Mouse (Mus musculus) forebrain, embryonic 12.5 days (tissue): ENCODE results near the gene Olfr1062. TPM values are rescaled to one million over a fixed set of nuclear protein-coding genes. Genes with fewer than 3 reads are reported as not detected.
"Not testable (repeated sequence)": the region's sequence is repeated elsewhere in the genome, so short reads cannot be mapped to it uniquely, and the experiment has no call there.

Experiments
- ATAC-seq: fragments of 200-750 bp; cut with Nextera tagmentation; 2 replicates; pipeline ENCODE4 v1.8.0; 2017; ENCODE audit warnings: moderate TSS enrichment; ENCODE audit not compliant: low FRiP score
- H3K27ac ChIP-seq: fragments of 300-500 bp; sonication (generic); 2 replicates; pipeline ENCODE4 v1.5.1; 2016; ENCODE audit warnings: mild to moderate bottlenecking
- H3K27me3 ChIP-seq: fragments of 300-500 bp; sonication (generic); 2 replicates; pipeline ENCODE4 v1.6.1; 2016; ENCODE audit warnings: mild to moderate bottlenecking
- H3K36me3 ChIP-seq: fragments of 300-500 bp; sonication (generic); replicated peaks from 2 replicates; pipeline ENCODE4 v1.6.1; 2016; ENCODE audit warnings: mild to moderate bottlenecking
- H3K4me1 ChIP-seq: fragments of 300-500 bp; sonication (generic); 2 replicates; pipeline ENCODE4 v1.6.1; 2016
- H3K4me2 ChIP-seq: fragments of 300-500 bp; sonication (generic); 2 replicates; pipeline ENCODE4 v1.6.1; 2016; ENCODE audit warnings: mild to moderate bottlenecking, moderate library complexity
- H3K4me3 ChIP-seq: fragments of 300-500 bp; sonication (generic); replicated peaks from 2 replicates; pipeline ENCODE4 v1.5.1; 2016; ENCODE audit warnings: mild to moderate bottlenecking
- H3K9ac ChIP-seq: fragments of 300-500 bp; sonication (generic); 2 replicates; pipeline ENCODE4 v1.6.1; 2016; ENCODE audit warnings: mild to moderate bottlenecking
- H3K9me3 ChIP-seq: fragments of 300-500 bp; sonication (generic); 2 replicates; pipeline ENCODE4 v1.6.1; 2016
- WGBS: fragments of 180-500 bp; shearing (Covaris S2); methylation state at CpG from one replicate; pipeline ENCODE4 v1.1.7; 2016; 5-methylcytosine and 5-hydroxymethylcytosine counted together
- polyA plus RNA-seq: library from polyadenylated mRNA; unstranded; fragments of >200 nt; fragmentation: Nextera tagmentation; extraction: Ambion mirVana; gene quantifications from 2 replicates; pipeline ENCODE4 v1.2.1, GENCODE M21; 2016

Gene Olfr1062
- not detected in 2 replicates for polyA plus RNA-seq

DNA sequence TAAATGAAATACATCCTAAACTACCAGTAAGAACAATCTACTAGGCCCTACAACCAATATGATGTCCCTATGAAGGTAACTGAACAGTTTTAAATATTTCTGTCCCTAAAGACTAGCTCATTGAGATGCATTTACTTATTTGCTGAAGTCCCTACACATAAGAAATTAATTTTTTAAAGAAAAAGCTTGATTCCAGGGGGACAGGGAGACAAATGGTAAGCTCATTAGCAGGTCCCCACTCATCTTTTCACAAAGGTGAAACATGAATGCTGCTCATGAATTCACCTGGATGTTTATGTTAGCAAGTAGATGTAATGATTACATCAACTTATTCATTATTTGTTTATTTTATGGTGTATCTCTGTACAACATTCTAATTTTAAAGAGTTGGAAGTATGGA, at the start of gene Olfr1062:
Olfr1062 (minus strand) TSS at position 101 of the 400 bp plus-strand sequence.
- not testable (repeated sequence) for H3K36me3 ChIP-seq, H3K4me3 ChIP-seq, ATAC-seq, H3K27me3 ChIP-seq, H3K27ac ChIP-seq, H3K4me1 ChIP-seq, H3K9ac ChIP-seq, H3K4me2 ChIP-seq, H3K9me3 ChIP-seq

DNA sequence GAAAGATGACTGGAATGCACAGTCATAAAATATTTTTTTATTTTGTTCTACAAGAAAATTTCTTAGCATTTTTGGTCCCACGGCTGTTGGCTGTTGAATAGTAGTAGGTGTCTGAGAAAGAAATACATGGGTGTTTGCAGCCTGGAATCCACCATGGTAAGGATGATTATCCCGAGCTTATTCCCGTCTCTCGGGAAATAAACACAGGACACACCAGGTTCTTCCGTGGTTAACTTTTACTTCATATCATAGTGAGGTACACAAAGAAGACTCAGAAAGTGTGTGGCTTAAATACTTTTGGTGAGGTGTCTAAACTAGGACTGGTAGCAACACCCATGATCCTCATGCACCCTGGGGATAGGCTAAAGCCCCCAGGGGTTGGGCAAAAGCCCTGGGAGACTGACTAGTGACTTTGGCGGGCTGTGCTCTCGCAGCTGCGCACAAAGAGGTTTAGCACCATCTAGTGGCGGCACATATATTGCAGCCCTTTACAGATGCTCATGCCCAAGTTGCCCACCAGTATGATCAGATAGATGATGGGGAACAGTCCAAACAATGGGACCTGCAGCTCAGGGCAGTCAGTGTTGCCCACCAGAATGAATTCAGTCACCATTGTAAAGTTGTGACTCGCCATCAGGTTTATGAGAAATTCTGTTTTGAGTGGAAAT, 38.0 kb upstream of the Olfr1062 start:
- Histone ChIP-seq H3K27ac (no peak overlapping the region), H3K4me1 (no peaks in the 10 kb centered on the region), H3K4me3 (no peak overlapping the region), H3K27me3 (no peaks in the 10 kb centered on the region), H3K36me3 (no peaks in the 10 kb centered on the region), H3K4me2 (no peak overlapping the region), H3K9me3 (no peaks in the 10 kb centered on the region), H3K9ac (no peak overlapping the region)
- peak; percentile 83 for ATAC-seq
- 41% methylated on average over 10 of the region's 10 CpGs for WGBS

DNA sequence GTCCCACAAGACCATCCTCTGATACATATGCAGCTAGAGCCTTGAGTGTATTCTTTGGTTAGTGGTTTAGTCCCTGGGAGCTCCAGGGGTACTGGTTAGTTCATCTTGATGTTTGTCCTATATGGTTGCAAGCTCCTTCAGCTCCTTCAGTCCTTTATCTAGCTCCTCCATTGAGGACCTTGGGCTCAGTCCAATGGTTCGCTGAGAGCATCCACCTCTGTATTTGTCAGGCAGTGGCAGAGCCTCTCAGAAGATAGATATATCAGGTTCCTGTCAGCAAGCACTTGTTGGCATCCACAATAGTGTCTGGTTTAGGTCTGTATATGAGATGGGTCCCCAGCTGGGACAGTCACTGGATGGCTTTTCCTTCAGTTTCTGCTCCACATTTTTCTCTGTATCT, 33.9 kb upstream of the Olfr1062 start:
- Histone ChIP-seq H3K27ac (no peak overlapping the region), H3K9ac (no peak overlapping the region), H3K4me1 (no peaks in the 10 kb centered on the region), H3K27me3 (no peaks in the 10 kb centered on the region), H3K4me2 (no peak overlapping the region), H3K4me3 (no peak overlapping the region), H3K9me3 (no peaks in the 10 kb centered on the region), H3K36me3 (no peaks in the 10 kb centered on the region)
- ATAC-seq, result no peak
- WGBS, result 74% methylated on average over 1 of the region's 1 CpGs

DNA sequence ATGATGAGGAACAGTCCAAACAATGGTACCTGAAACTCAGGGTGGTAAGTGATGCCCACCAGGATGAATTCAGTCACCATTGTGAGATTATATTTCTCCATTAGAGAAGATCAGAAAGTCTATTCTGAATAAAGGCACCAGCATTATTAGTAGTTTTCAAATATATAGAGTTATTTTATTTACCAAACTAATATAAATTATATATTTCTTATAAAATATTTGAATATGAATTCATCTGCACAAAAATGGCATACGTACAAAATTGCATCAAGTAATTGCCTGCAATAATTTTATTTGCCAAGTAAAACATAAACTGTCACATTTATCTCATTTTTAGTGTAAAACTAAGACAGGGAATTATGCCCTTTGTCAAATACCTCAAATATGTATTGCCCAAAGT, 29.6 kb upstream of the Olfr1062 start, which contains the start of gene Olfr1066:
Olfr1066 (minus strand) TSS at position 101 of the 400 bp plus-strand sequence.
- no peaks in the 10 kb centered on the region for H3K9me3 ChIP-seq

DNA sequence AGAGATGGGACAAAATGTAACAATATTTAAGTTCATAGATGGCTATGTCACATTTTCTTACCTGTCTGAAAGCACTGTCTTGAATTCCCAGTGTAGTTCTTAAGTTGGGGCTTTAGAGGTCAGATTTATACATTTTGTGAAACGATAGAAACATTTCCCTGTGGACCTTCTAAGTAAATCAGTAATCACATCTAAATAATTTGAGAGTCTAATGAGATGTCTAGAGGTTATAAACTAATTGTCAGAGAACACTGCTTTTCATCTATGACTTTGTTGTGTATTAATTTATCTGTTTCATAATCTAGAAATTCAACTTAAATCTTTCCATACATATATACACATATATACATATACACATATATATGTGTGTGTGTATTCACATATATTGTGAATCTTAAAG, 23.9 kb upstream of the Olfr1062 start, which contains the start of gene Olfr1065:
Olfr1065 (minus strand) TSS at position 101 of the 400 bp plus-strand sequence.
- not testable (repeated sequence) for ATAC-seq, H3K27ac ChIP-seq, H3K9me3 ChIP-seq, H3K36me3 ChIP-seq, H3K4me3 ChIP-seq, H3K9ac ChIP-seq, H3K4me2 ChIP-seq, H3K27me3 ChIP-seq, H3K4me1 ChIP-seq
- WGBS, result 78% methylated on average over 1 of the region's 1 CpGs

More for the DNA sequence above, 29.6 kb upstream of the Olfr1062 start, which contains the start of gene Olfr1066:
- no peak within 1 kb of the TSS for H3K4me3 ChIP-seq
- no peaks in the 10 kb centered on the region for H3K4me1 ChIP-seq
- no peak within 1 kb of the TSS for H3K4me2 ChIP-seq
- no peak within 1 kb of the TSS for H3K9ac ChIP-seq
- WGBS, result 78% methylated on average over 1 of the region's 1 CpGs
- H3K27me3 ChIP-seq, result no peaks in the 10 kb centered on the region
- no peaks in the 10 kb centered on the region for H3K36me3 ChIP-seq
- no peak within 1 kb of the TSS for H3K27ac ChIP-seq
- no peak for ATAC-seq

DNA sequence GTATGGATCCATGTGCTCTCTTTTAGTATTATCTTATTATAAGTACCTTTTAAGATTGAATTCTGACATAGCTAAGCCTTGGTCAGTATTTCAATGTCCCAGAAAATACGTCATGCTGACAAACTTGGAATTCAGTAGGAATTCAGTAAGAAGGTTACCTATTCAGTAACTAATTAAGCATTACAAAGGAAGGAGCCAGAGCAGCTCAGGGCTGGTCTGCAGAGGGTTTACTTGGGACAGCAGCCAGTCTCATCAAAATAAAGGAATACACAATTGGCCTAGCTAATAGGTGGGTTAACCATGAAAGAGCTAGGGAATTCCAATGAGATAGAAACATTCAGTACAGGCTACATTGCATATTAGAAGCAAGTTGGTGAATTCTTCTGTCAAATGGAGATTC, 15.6 kb upstream of the Olfr1062 start:
- not testable (repeated sequence) for H3K9ac ChIP-seq, ATAC-seq, H3K27ac ChIP-seq, H3K4me2 ChIP-seq, H3K9me3 ChIP-seq, H3K27me3 ChIP-seq, H3K36me3 ChIP-seq, H3K4me1 ChIP-seq, H3K4me3 ChIP-seq
- WGBS, result 66% methylated on average over 1 of the region's 1 CpGs

DNA sequence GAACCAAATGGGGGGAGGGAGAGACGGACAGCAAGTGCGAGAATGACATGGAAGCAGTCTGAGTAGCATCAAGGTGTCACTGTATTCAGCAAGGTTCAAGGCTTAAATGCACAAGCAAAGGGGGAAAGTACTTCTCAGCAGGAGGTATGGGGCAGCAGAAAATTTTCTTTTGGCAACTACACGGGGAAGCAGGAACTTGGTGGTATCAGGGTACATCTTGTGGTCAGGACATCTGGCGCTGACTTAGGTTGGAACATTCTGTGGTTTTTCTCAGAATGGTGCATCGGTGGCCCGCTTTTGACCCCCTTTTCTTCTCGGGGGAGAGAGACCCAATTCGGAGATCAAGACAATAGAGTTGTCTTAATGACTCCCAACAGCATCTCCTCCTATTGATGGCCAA, 2.0 kb upstream of the Olfr1062 start:
- WGBS, result 94% methylated on average over 8 of the region's 8 CpGs

DNA sequence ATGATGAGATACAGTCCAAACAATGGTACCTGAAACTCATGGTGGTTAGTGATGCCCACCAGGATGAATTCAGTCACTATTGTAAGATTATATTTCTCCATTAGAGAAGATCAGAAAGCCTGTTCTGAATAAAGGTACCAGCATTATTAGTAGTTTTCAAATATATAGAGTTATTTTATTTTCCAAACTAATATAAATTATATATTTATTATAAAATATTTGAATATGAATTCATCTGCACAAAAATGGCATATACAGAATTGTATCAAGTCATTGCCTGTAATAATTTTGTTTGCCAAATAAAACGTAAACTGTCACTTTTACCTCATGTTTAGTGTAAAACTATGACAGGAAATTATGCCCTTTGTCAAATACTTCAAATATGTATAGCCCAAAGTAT, 12.6 kb downstream of the Olfr1062 start, which contains the start of gene Olfr1061:
Olfr1061 (minus strand) TSS at position 101 of the 400 bp plus-strand sequence.
- Histone ChIP-seq H3K4me3 (no peak within 1 kb of the TSS), H3K27ac (no peak within 1 kb of the TSS), H3K4me1 (no peaks in the 10 kb centered on the region), H3K9ac (no peak within 1 kb of the TSS), H3K27me3 (no peaks in the 10 kb centered on the region), H3K36me3 (no peaks in the 10 kb centered on the region), H3K9me3 (no peaks in the 10 kb centered on the region), H3K4me2 (no peak within 1 kb of the TSS)
- WGBS, result 87% methylated on average over 1 of the region's 1 CpGs
- no peak for ATAC-seq

More for the DNA sequence above, 2.0 kb upstream of the Olfr1062 start:
- H3K27ac ChIP-seq, H3K9me3 ChIP-seq, H3K4me1 ChIP-seq, H3K4me2 ChIP-seq, H3K36me3 ChIP-seq, ATAC-seq, H3K27me3 ChIP-seq, H3K4me3 ChIP-seq, H3K9ac ChIP-seq: not testable (repeated sequence)

DNA sequence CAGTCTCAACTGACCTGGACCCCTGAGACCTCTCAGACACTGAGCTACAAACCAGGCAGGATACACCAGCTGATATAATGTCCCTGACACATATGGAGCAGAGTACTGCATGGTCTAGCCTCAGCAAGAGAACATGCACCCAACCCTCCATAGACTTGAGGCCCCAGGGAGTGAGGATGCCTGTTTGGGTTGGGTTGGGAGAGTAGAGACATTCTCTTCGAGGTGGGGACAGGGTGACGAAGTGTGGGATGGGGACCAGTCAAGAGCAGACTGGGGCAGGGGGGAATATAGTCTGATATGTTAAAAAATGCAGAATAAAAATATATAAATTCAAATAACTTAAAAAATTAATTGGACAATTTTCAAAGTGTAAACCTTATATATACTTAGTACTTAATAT, 31.4 kb downstream of the Olfr1062 start:
- Histone ChIP-seq H3K4me1 (no peaks in the 10 kb centered on the region), H3K36me3 (no peaks in the 10 kb centered on the region), H3K9ac (no peak overlapping the region), H3K27me3 (no peaks in the 10 kb centered on the region), H3K4me2 (no peak overlapping the region), H3K9me3 (no peaks in the 10 kb centered on the region), H3K4me3 (no peak overlapping the region), H3K27ac (no peak overlapping the region)
- 83% methylated on average over 2 of the region's 2 CpGs for WGBS
- ATAC-seq, result no peak

DNA sequence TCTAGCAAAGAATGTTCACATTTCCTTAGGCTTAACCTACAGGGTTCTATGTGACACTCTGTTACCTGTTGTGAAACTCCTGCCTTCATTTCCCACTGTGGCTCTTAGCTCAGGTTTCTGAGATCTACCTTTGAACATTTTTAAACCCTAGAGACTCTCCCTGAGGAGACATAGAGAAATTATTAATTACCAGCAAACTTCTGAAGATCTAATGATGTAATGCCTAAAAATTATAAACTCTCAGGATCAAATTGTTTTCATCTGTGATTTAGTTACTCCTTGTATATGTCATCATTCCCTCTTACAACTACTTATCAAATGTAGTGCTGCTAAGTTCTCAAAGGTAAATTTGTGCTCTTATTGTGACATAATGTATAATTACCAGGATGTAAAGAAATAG, 38.1 kb downstream of the Olfr1062 start, which contains the start of gene Olfr1058:
Olfr1058 (minus strand) TSS at position 101 of the 400 bp plus-strand sequence.
- ATAC-seq, H3K36me3 ChIP-seq, H3K9ac ChIP-seq, H3K4me1 ChIP-seq, H3K4me3 ChIP-seq, H3K27me3 ChIP-seq, H3K9me3 ChIP-seq, H3K4me2 ChIP-seq, H3K27ac ChIP-seq: not testable (repeated sequence)

DNA sequence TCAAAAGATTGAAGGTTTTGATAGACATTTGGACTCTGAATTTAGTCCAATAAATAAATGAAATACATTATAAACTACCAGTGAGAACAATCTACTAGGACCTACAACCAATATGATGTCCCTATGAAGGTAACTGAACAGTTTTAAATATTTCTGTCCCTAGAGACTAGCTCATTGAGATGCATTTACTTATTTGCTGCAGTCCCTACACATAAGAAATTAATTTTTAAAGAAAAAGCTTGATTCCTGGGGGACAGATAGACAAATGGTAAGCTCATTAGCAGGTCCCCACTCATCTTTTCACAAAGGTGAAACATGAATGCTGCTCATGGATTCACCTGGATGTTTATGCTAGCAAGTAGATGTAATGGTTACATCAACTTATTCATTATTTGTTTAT, 48.3 kb downstream of the Olfr1062 start, which contains the start of gene Olfr1057:
Olfr1057 (minus strand) TSS at position 101 of the 400 bp plus-strand sequence.
- Histone ChIP-seq H3K4me3 (no peak within 1 kb of the TSS), H3K4me1 (no peaks in the 10 kb centered on the region), H3K9me3 (no peaks in the 10 kb centered on the region), H3K36me3 (no peaks in the 10 kb centered on the region), H3K27me3 (no peaks in the 10 kb centered on the region), H3K9ac (no peak within 1 kb of the TSS), H3K4me2 (no peak within 1 kb of the TSS), H3K27ac (no peak within 1 kb of the TSS)
- no peak for ATAC-seq
